Mouse (Mus musculus) thymus, adult 2 months (tissue): Measurements from ENCODE around the gene Vamp8.

Experiments
- CTCF ChIP-seq: fragments of 200-500 bp; IDR thresholded peaks from 2 replicates; pipeline ENCODE4 v1.5.1; 2012; ENCODE audit warnings: mild to moderate bottlenecking, control low read depth, low read length, moderate library complexity, borderline replicate concordance; ENCODE audit not compliant: control insufficient read depth, poor library complexity, insufficient read depth; ENCODE audit errors: extremely low read depth
- POLR2A ChIP-seq: fragments of 200-500 bp; IDR thresholded peaks from 2 replicates; pipeline ENCODE4 v1.6.1; 2012; ENCODE audit warnings: mild to moderate bottlenecking, low read length, control low read depth, moderate library complexity; ENCODE audit not compliant: control insufficient read depth, poor library complexity, insufficient read depth; ENCODE audit errors: extremely low read depth

- no peak for TF ChIP-seq CTCF
- no peak for TF ChIP-seq POLR2A
Observed at GRCm38 (mm10) chr6:72405356-72405755, 14.9 kb upstream of the Vamp8 start.
